Mouse (Mus musculus) myocyte (in vitro differentiated cells): ENCODE measurements around the gene Rps6kl1. TPM values are rescaled to one million over a fixed set of nuclear protein-coding genes. Genes with fewer than 3 reads are reported as not detected.

Experiments
- H3K27me3 ChIP-seq: one replicate; pipeline ENCODE4 v1.6.1; 2011; ENCODE audit not compliant: control insufficient read depth, insufficient read depth, insufficient read length
- H3K36me3 ChIP-seq: one replicate; pipeline ENCODE4 v1.6.1; 2011; ENCODE audit not compliant: control insufficient read depth, insufficient read depth
- H3K4me2 ChIP-seq: one replicate; pipeline ENCODE4 v1.6.1; 2011; ENCODE audit warnings: low read depth, control low read depth
- H3K4me3 ChIP-seq: one replicate; pipeline ENCODE4 v1.5.1; 2011; ENCODE audit warnings: mild to moderate bottlenecking, control low read depth, moderate library complexity
- H3K79me2 ChIP-seq: one replicate; pipeline ENCODE4 v1.6.1; 2011; ENCODE audit not compliant: control insufficient read depth, insufficient read depth
- H3ac ChIP-seq: one replicate; pipeline ENCODE4 v1.6.1; 2011; ENCODE audit not compliant: control insufficient read depth, insufficient read length
- CEBPB ChIP-seq: IDR thresholded peaks from 2 replicates; pipeline ENCODE4 v1.6.1; 2011; ENCODE audit warnings: mild to moderate bottlenecking, moderate library complexity; ENCODE audit not compliant: poor library complexity, insufficient read depth, severe bottlenecking
- E2F4 ChIP-seq: IDR thresholded peaks from one replicate; pipeline ENCODE4 v1.6.1; 2011; ENCODE audit warnings: mild to moderate bottlenecking, control low read depth, moderate library complexity; ENCODE audit not compliant: insufficient read depth
- MAX ChIP-seq: IDR thresholded peaks from one replicate; pipeline ENCODE4 v1.6.1; 2011; ENCODE audit warnings: low read depth, mild to moderate bottlenecking, control low read depth
- MYOD1 ChIP-seq, 3 experiments: IDR thresholded peaks; one replicate each; pipeline ENCODE4 v1.6.1; 2011; ENCODE audit warnings: control low read depth in 2 of 3, low read depth in 2 of 3, mild to moderate bottlenecking in 2 of 3, moderate library complexity in 1 of 3; ENCODE audit not compliant: insufficient read length in 2 of 3, control insufficient read depth in 1 of 3
- MYOG ChIP-seq, 3 experiments: IDR thresholded peaks; one replicate each; pipeline ENCODE4 v1.6.1; 2011; ENCODE audit warnings: control low read depth in 2 of 3, low read depth in 2 of 3, mild to moderate bottlenecking in 2 of 3; ENCODE audit not compliant: insufficient read length in 2 of 3, control insufficient read depth in 1 of 3, insufficient read depth in 1 of 3
- POLR2A ChIP-seq: IDR thresholded peaks from one replicate; pipeline ENCODE4 v1.6.1; 2011; ENCODE audit warnings: low read depth, mild to moderate bottlenecking, control low read depth, moderate library complexity; ENCODE audit not compliant: insufficient read length
- POLR2AphosphoS2 ChIP-seq: IDR thresholded peaks from one replicate; pipeline ENCODE4 v1.6.1; 2011; ENCODE audit warnings: low read depth, control low read depth; ENCODE audit not compliant: insufficient read length
- REST ChIP-seq: IDR thresholded peaks from one replicate; pipeline ENCODE4 v1.6.1; 2011; ENCODE audit warnings: mild to moderate bottlenecking, control low read depth, moderate library complexity; ENCODE audit not compliant: insufficient read depth, insufficient read length
- SRF ChIP-seq: IDR thresholded peaks from one replicate; pipeline ENCODE4 v1.6.1; 2011; ENCODE audit warnings: low read depth; ENCODE audit not compliant: control insufficient read depth, insufficient read length
- TCF12 ChIP-seq: IDR thresholded peaks from one replicate; pipeline ENCODE4 v1.6.1; 2011; ENCODE audit warnings: mild to moderate bottlenecking, control low read depth; ENCODE audit not compliant: poor library complexity, insufficient read depth, severe bottlenecking
- TCF3 ChIP-seq: IDR thresholded peaks from one replicate; pipeline ENCODE4 v1.6.1; 2011; ENCODE audit warnings: low read depth, control low read depth; ENCODE audit not compliant: insufficient read length
- USF1 ChIP-seq: IDR thresholded peaks from one replicate; pipeline ENCODE4 v1.6.1; 2011; ENCODE audit warnings: low read depth, mild to moderate bottlenecking, control low read depth, moderate library complexity
- polyA plus RNA-seq: library from polyadenylated mRNA; unstranded; fragments of >200 nt; fragmentation: generic; extraction: Trizol; gene quantifications from one replicate; pipeline ENCODE4 v1.2.1, GENCODE M21; 2012; ENCODE audit warnings: missing spikeins

The Rps6kl1 gene
- polyA plus RNA-seq, 1 experiment, result 0.53 TPM

- H3K4me2 ChIP-seq, result no peak overlapping the region
- H3K79me2 ChIP-seq, result peaks cover 26% of the 10 kb centered on the region
- TF ChIP-seq TCF3, result no peak
- TF ChIP-seq POLR2A, result no peak
- no peak for TF ChIP-seq MYOG (IDR thresholded peaks at IDR 0.05; ENCODE audit: control insufficient read depth in 1 of 3, insufficient read depth in 1 of 3, insufficient read length in 2 of 3, low read depth in 2 of 3)
- no peak for TF ChIP-seq USF1
- TF ChIP-seq SRF, result no peak
- no peak for TF ChIP-seq E2F4
- no peaks in the 10 kb centered on the region for H3K27me3 ChIP-seq
- H3K4me3 ChIP-seq, result no peak overlapping the region
- no peak overlapping the region for H3ac ChIP-seq
- peaks cover 62% of the 10 kb centered on the region for H3K36me3 ChIP-seq
These were observed 27.4 kb downstream of the Rps6kl1 start for GRCm38 (mm10) chr12:85123645-85124044.

GRCm38 (mm10) chr12:85123108-85123530 is 27.9 kb downstream of the Rps6kl1 start:
- Histone ChIP-seq H3K36me3 (peaks cover 63% of the 10 kb centered on the region), H3K4me2 (no peak overlapping the region), H3K27me3 (no peaks in the 10 kb centered on the region), H3ac (no peak overlapping the region), H3K4me3 (no peak overlapping the region), H3K79me2 (peaks cover 26% of the 10 kb centered on the region)
- TF ChIP-seq REST (no peak), E2F4 (no peak), POLR2A (no peak), MAX (no peak), TCF12 (no peak), TCF3 (no peak), CEBPB (no peak), USF1 (no peak), SRF (no peak), MYOG (IDR thresholded peaks at IDR 0.05; ENCODE audit: control insufficient read depth in 1 of 3, insufficient read depth in 1 of 3, insufficient read length in 2 of 3, low read depth in 2 of 3) (no peak), MYOD1 (IDR thresholded peaks at IDR 0.05; ENCODE audit: control insufficient read depth in 1 of 3, insufficient read length in 2 of 3, low read depth in 2 of 3) (no peak), POLR2AphosphoS2 (no peak)

- no peak for TF ChIP-seq POLR2A
- no peak for TF ChIP-seq REST
- TF ChIP-seq TCF12, result peak; percentile 96
- TF ChIP-seq USF1, result no peak
- peak; percentile 93 to 98 (median 98) for TF ChIP-seq MYOG (IDR thresholded peaks at IDR 0.05; ENCODE audit: control insufficient read depth in 1 of 3, insufficient read depth in 1 of 3, insufficient read length in 2 of 3, low read depth in 2 of 3)
- TF ChIP-seq POLR2AphosphoS2, result no peak
- TF ChIP-seq MAX, result no peak
- TF ChIP-seq SRF, result peak; percentile 11
- TF ChIP-seq MYOD1 (IDR thresholded peaks at IDR 0.05; ENCODE audit: control insufficient read depth in 1 of 3, insufficient read length in 2 of 3, low read depth in 2 of 3), result peak; percentile 81 to 94 (median 86)
- no peak for TF ChIP-seq E2F4
- no peak for TF ChIP-seq CEBPB
- TF ChIP-seq TCF3, result peak; percentile 86
- Histone ChIP-seq H3K79me2 (peaks cover 29% of the 10 kb centered on the region), H3K4me2 (peak overlapping the region; percentile 43), H3K4me3 (no peak overlapping the region), H3ac (no peak overlapping the region), H3K27me3 (no peaks in the 10 kb centered on the region), H3K36me3 (peaks cover 65% of the 10 kb centered on the region)
These were observed 29.1 kb downstream of the Rps6kl1 start for GRCm38 (mm10) chr12:85121806-85122459.

GRCm38 (mm10) chr12:85115678-85116077 is 35.4 kb downstream of the Rps6kl1 start:
- Histone ChIP-seq H3K4me3 (no peak overlapping the region), H3K79me2 (peaks cover 78% of the 10 kb centered on the region), H3K36me3 (peaks cover 38% of the 10 kb centered on the region), H3K27me3 (no peaks in the 10 kb centered on the region), H3K4me2 (no peak overlapping the region), H3ac (no peak overlapping the region)
- no peak for TF ChIP-seq TCF12
- no peak for TF ChIP-seq MYOD1 (IDR thresholded peaks at IDR 0.05; ENCODE audit: control insufficient read depth in 1 of 3, insufficient read length in 2 of 3, low read depth in 2 of 3)
- no peak for TF ChIP-seq MAX
- no peak for TF ChIP-seq CEBPB
- no peak for TF ChIP-seq POLR2A
- TF ChIP-seq SRF, result no peak
- TF ChIP-seq REST, result no peak
- TF ChIP-seq TCF3, result no peak
- TF ChIP-seq POLR2AphosphoS2, result no peak
- no peak for TF ChIP-seq E2F4
- no peak for TF ChIP-seq USF1
- no peak for TF ChIP-seq MYOG (IDR thresholded peaks at IDR 0.05; ENCODE audit: control insufficient read depth in 1 of 3, insufficient read depth in 1 of 3, insufficient read length in 2 of 3, low read depth in 2 of 3)

GRCm38 (mm10) chr12:85113917-85114316 is 37.1 kb downstream of the Rps6kl1 start:
- TF ChIP-seq MAX (no peak), MYOG (IDR thresholded peaks at IDR 0.05; ENCODE audit: control insufficient read depth in 1 of 3, insufficient read depth in 1 of 3, insufficient read length in 2 of 3, low read depth in 2 of 3) (no peak), SRF (no peak), TCF12 (no peak), CEBPB (no peak), MYOD1 (IDR thresholded peaks at IDR 0.05; ENCODE audit: control insufficient read depth in 1 of 3, insufficient read length in 2 of 3, low read depth in 2 of 3) (no peak), POLR2A (no peak), TCF3 (no peak), USF1 (no peak), REST (no peak), POLR2AphosphoS2 (no peak), E2F4 (no peak)
- Histone ChIP-seq H3K4me2 (peak overlapping the region; percentile 87), H3K27me3 (no peaks in the 10 kb centered on the region), H3K36me3 (peaks cover 30% of the 10 kb centered on the region), H3K4me3 (no peak overlapping the region), H3K79me2 (peaks cover 78% of the 10 kb centered on the region), H3ac (no peak overlapping the region)
